Mouse (Mus musculus) thymus, adult 2 months (tissue): ENCODE measurements around the gene Inpp5k. TPM values are rescaled to one million over a fixed set of nuclear protein-coding genes. Genes with fewer than 3 reads are reported as not detected.
A peak's percentile ranks its signal among the peaks of the same experiment; 100 is the strongest.

Experiments
- DNase-seq: peaks from one replicate; pipeline ENCODE4 v3.0.0; 2021
- H3K27ac ChIP-seq: fragments of 200-500 bp; 2 replicates; pipeline ENCODE4 v1.5.1; 2012; ENCODE audit warnings: low read length, control low read depth; ENCODE audit not compliant: control insufficient read depth, insufficient read depth
- H3K27me3 ChIP-seq: fragments of 200-500 bp; 2 replicates; pipeline ENCODE4 v1.6.1; 2012; ENCODE audit warnings: mild to moderate bottlenecking, low read length, moderate library complexity, mixed read lengths; ENCODE audit not compliant: control insufficient read depth, insufficient read depth
- H3K36me3 ChIP-seq: fragments of 200-500 bp; 2 replicates; pipeline ENCODE4 v1.6.1; 2012; ENCODE audit warnings: mild to moderate bottlenecking, low read length, moderate library complexity; ENCODE audit not compliant: control insufficient read depth, insufficient read depth
- H3K4me1 ChIP-seq: fragments of 200-500 bp; replicated peaks from 2 replicates; pipeline ENCODE4 v1.6.1; 2012; ENCODE audit warnings: low read length; ENCODE audit not compliant: control insufficient read depth, insufficient read depth
- H3K4me3 ChIP-seq: fragments of 200-500 bp; 2 replicates; pipeline ENCODE4 v1.5.1; 2012; ENCODE audit warnings: mild to moderate bottlenecking, low read length, control low read depth, moderate library complexity; ENCODE audit not compliant: control insufficient read depth, insufficient read depth
- CTCF ChIP-seq: fragments of 200-500 bp; IDR thresholded peaks from 2 replicates; pipeline ENCODE4 v1.5.1; 2012; ENCODE audit warnings: mild to moderate bottlenecking, control low read depth, low read length, moderate library complexity, borderline replicate concordance; ENCODE audit not compliant: control insufficient read depth, poor library complexity, insufficient read depth; ENCODE audit errors: extremely low read depth
- POLR2A ChIP-seq: fragments of 200-500 bp; IDR thresholded peaks from 2 replicates; pipeline ENCODE4 v1.6.1; 2012; ENCODE audit warnings: mild to moderate bottlenecking, low read length, control low read depth, moderate library complexity; ENCODE audit not compliant: control insufficient read depth, poor library complexity, insufficient read depth; ENCODE audit errors: extremely low read depth
- WGBS: fragments of 180-500 bp; shearing (Covaris S2); methylation state at CpG from one replicate; pipeline ENCODE4 v1.1.7; 2018; 5-methylcytosine and 5-hydroxymethylcytosine counted together
- polyA plus RNA-seq: library from polyadenylated mRNA; depleted of rRNA; stranded (reverse); fragments of >200 nt; gene quantifications from 2 replicates; pipeline ENCODE4 v1.2.3, GENCODE M21; 2012

Gene Inpp5k
- polyA plus RNA-seq, 1 experiment, result 164 TPM

- Histone ChIP-seq H3K4me3 (no peak overlapping the region), H3K27ac (no peak overlapping the region), H3K36me3 (peaks cover 48% of the 10 kb centered on the region), H3K4me1 (peaks cover 9% of the 10 kb centered on the region; the same call in 1 of the 2 replicates), H3K27me3 (no peaks in the 10 kb centered on the region)
- TF ChIP-seq CTCF, result no peak
- TF ChIP-seq POLR2A, result no peak
- 97% methylated on average over 22 of the region's 22 CpGs for WGBS
- DNase-seq, result no peak
Measured at GRCm38 (mm10) chr11:75671426-75672180, 40.8 kb downstream of the Inpp5k start.

DNA sequence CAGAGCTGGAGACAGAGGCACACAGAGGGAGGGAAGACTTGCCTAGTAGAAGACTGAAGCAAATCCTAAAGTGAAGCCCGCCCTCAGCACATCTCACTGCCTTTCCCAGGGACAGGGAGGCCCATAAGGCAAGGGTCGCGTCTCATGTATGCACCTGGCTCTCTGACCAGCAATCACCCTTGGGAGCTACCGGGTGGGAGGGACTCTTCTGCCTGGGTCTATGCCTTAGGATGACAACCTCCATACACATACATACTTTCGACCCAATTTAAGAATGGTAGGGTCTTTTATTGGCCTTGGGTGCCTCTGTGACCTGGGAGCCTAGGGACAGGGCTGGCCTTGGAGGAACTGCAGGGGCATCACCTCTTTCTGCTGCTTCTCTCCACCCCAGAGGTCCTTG is 42.6 kb downstream of the Inpp5k start:
- DNase-seq, result no peak
- no peak overlapping the region for H3K27ac ChIP-seq
- no peak overlapping the region for H3K4me3 ChIP-seq
- no peak for TF ChIP-seq CTCF
- TF ChIP-seq POLR2A, result no peak
- peaks cover 6% of the 10 kb centered on the region; the same call in 1 of the 2 replicates for H3K4me1 ChIP-seq
- no peaks in the 10 kb centered on the region for H3K27me3 ChIP-seq
- H3K36me3 ChIP-seq, result peaks cover 43% of the 10 kb centered on the region
- 93% methylated on average over 5 of the region's 5 CpGs for WGBS

- no peak for DNase-seq
- Histone ChIP-seq H3K27ac (no peak overlapping the region), H3K4me3 (no peak overlapping the region), H3K27me3 (no peaks in the 10 kb centered on the region), H3K4me1 (no peaks in the 10 kb centered on the region), H3K36me3 (peaks cover 33% of the 10 kb centered on the region)
- TF ChIP-seq CTCF (no peak), POLR2A (no peak)
- 95% methylated on average over 3 of the region's 3 CpGs for WGBS
Measured at GRCm38 (mm10) chr11:75674875-75675274, 44.1 kb downstream of the Inpp5k start.

DNA sequence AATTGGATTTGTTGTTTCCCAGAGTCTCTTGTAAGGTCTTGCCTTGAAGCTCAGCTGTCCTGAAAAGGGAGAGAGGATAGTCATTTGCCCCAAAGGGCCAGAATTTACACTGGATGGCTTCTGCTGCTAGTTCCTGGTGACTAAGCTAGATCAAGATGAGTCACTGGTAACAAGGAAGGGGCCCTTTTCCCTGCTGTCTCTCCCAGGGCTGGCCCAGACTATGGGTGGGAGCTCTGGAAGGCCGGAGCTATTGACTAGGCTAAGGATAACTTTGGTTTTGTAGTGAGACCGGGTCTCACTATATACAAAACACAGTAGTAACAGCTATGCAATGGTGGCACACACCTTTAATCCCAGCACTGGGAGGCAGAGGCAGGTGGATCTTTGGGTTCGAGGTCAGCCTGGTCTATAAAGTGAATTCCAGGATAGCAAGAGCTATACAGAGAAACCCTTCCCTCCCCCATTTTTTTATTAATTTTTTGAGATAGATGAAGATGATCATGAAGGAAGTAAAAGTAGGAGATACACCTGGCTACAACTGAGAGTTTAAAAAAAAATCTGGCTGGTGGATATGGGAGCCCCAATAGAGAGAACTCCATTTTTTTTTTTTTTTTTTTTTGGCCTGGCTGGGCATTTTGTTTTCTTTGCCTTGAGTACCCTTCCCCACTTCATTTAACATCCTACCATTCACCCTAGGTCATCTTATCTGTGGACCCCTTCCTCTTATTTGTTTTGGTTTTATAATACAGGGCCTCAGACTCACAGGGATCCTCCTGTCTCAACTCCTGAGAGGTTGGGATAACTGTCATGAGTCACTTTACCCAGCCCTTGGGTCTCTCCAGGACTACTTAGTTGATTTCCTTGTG is 47.3 kb downstream of the Inpp5k start:
- 100% methylated on average over 3 of the region's 3 CpGs for WGBS
- Histone ChIP-seq H3K27me3 (no peaks in the 10 kb centered on the region), H3K4me1 (no peaks in the 10 kb centered on the region), H3K27ac (peak overlapping the region; percentile 69), H3K36me3 (peaks cover 5% of the 10 kb centered on the region; the same call in 1 of the 2 replicates), H3K4me3 (peak overlapping the region; percentile 48; the same call in 1 of the 2 replicates)
- no peak for TF ChIP-seq CTCF
- no peak for TF ChIP-seq POLR2A
- DNase-seq, result no peak

- Histone ChIP-seq H3K27me3 (no peaks in the 10 kb centered on the region), H3K36me3 (peaks cover 5% of the 10 kb centered on the region; the same call in 1 of the 2 replicates), H3K4me3 (peak within 1 kb of the TSS; percentile 74), H3K4me1 (no peaks in the 10 kb centered on the region), H3K27ac (peak within 1 kb of the TSS; percentile 69)
- DNase-seq, result peak; percentile 99
- WGBS, result under 1% methylated on average over 55 of the region's 55 CpGs
- TF ChIP-seq POLR2A (peak; percentile 98), CTCF (0 out of 2 replicates have a peak, but pooled peaks have one; percentile 25)
Measured at GRCm38 (mm10) chr11:75678747-75679438, 48.1 kb downstream of the Inpp5k start, which contains the start of gene Crk. Crk (plus strand) TSS chr11:75679259.
